22 mouse cellular contexts compared by ENCODE assay signal in genomic region chr17:81843793-81844192, GRCm38 (mm10).
DNase-seq lines count a peak whose midpoint lies in the region; ATAC-seq and TF ChIP-seq lines count a peak whose summit lies in the region.
"Had no signal": no experiment of that assay in that cellular context is flagged by ENCODE, and none has a peak within 500 bp of the region (broad histone marks: within the 10 kb centered on the region; RNA-seq: fewer than 3 reads in every experiment).

No protein-coding gene starts in this region.

- H3K9ac ChIP-seq in heart, embryonic 13.5 days: no peak overlapping the region
- H3K9ac ChIP-seq in heart, postnatal 0 days (replicated peaks; ENCODE audit: low read depth, low read length): no peak overlapping the region
- H3K9ac ChIP-seq: embryonic facial prominence, embryonic 15.5 days; hindbrain, embryonic 15.5 days had no signal

- no peaks in the 10 kb centered on the region for H3K27me3 ChIP-seq in heart, embryonic 13.5 days (replicated peaks)
- no peaks in the 10 kb centered on the region for H3K27me3 ChIP-seq in heart, postnatal 0 days (ENCODE audit: control insufficient read depth, insufficient read depth, low read length)
- H3K27me3 ChIP-seq: embryonic facial prominence, embryonic 15.5 days; hindbrain, embryonic 15.5 days; Patski had no signal

- intact Hi-C loops in heart, postnatal 25 days (cut with DNase I): no loop called here

- ATAC-seq in heart, embryonic 13.5 days (ENCODE audit: extremely low read depth, insufficient number of reproducible peaks, low FRiP score, low TSS enrichment): no peak; the same call in 1 of the 2 replicates
- peak; percentile 63; the same call in 1 of the 2 replicates for ATAC-seq in heart, postnatal 0 days (ENCODE audit: insufficient read depth, low read depth)
- ATAC-seq: activated CD4-positive, CD25-positive, alpha-beta regulatory T cell, adult 4 months; forebrain, embryonic 14.5 days; intestine, embryonic 16.5 days; Patski had no signal

- peaks cover 13% of the 10 kb centered on the region for H3K4me1 ChIP-seq in heart, embryonic 13.5 days
- H3K4me1 ChIP-seq in heart, postnatal 0 days (ENCODE audit: control insufficient read depth, insufficient read depth): peaks cover 6% of the 10 kb centered on the region
- H3K4me1 ChIP-seq: embryonic facial prominence, embryonic 15.5 days; hindbrain, embryonic 15.5 days had no signal

- no peaks in the 10 kb centered on the region for H3K36me3 ChIP-seq in heart, embryonic 13.5 days
- no peaks in the 10 kb centered on the region for H3K36me3 ChIP-seq in heart, postnatal 0 days (replicated peaks; ENCODE audit: control insufficient read depth, insufficient read depth, low read length)
- H3K36me3 ChIP-seq: embryonic facial prominence, embryonic 15.5 days; forebrain, embryonic 10.5 days; hindbrain, embryonic 15.5 days had no signal

- TF ChIP-seq EP300 in heart, postnatal 0 days (IDR thresholded peaks at IDR 0.05; ENCODE audit: low read depth): peak; percentile 39; the same call in 1 of the 2 replicates

- peak overlapping the region; percentile 77 for H3K27ac ChIP-seq in heart, embryonic 13.5 days (replicated peaks)
- peak overlapping the region; percentile 65; the same call in 1 of the 2 replicates for H3K27ac ChIP-seq in heart, postnatal 0 days (ENCODE audit: low read depth)
- H3K27ac ChIP-seq: embryonic facial prominence, embryonic 15.5 days; forebrain, embryonic 10.5 days; gastrocnemius, adult 2 months; hindbrain, embryonic 15.5 days had no signal

- 15% methylated on average over 3 of the region's 3 CpGs for WGBS in heart, embryonic 13.5 days
- WGBS in heart, postnatal 0 days: 17% methylated on average over 3 of the region's 3 CpGs

- TF ChIP-seq CTCF in heart, postnatal 0 days (IDR thresholded peaks at IDR 0.05; ENCODE audit: low read depth): no peak

- DNase-seq in heart, adult 18-20 months: peak; percentile 46 to 68
- no peak for DNase-seq in heart, postnatal 25 days (ENCODE audit: low spot score)
- DNase-seq in brain, adult 2 months (ENCODE audit: low read depth, low spot score): peak; percentile 21
- peak; percentile 80 for DNase-seq in heart, postnatal 0 days (ENCODE audit: low spot score)
- no peak for DNase-seq in left cerebral cortex, adult 9 months (ENCODE audit: low spot score in 2 of 2)
- DNase-seq in layer of hippocampus, adult 9-11 months: no peak
- DNase-seq: adrenal gland, postnatal 14 days; cerebellum, adult 18-20 months; cerebellum, adult 9-11 months; embryo, embryonic 11 days; gastrocnemius, adult 2 months; gastrocnemius, postnatal 25 days; kidney, adult 2 months had no signal

- H3K4me3 ChIP-seq in heart, embryonic 13.5 days: no peak overlapping the region
- no peak overlapping the region for H3K4me3 ChIP-seq in heart, postnatal 0 days (ENCODE audit: low read depth, low read length)
- H3K4me3 ChIP-seq: embryonic facial prominence, embryonic 15.5 days; erythroblast, embryonic 14.5 days; forebrain, embryonic 10.5 days; gastrocnemius, adult 2 months; hindbrain, embryonic 15.5 days had no signal

- peak overlapping the region; percentile 43 for H3K4me2 ChIP-seq in heart, embryonic 13.5 days
- peak overlapping the region; percentile 31 for H3K4me2 ChIP-seq in heart, postnatal 0 days (ENCODE audit: low read depth, low read length)
- H3K4me2 ChIP-seq: embryonic facial prominence, embryonic 15.5 days; hindbrain, embryonic 15.5 days had no signal

- no peaks in the 10 kb centered on the region for H3K9me3 ChIP-seq in heart, embryonic 13.5 days
- H3K9me3 ChIP-seq in heart, postnatal 0 days (replicated peaks; ENCODE audit: control insufficient read depth, low read length): no peaks in the 10 kb centered on the region
- H3K9me3 ChIP-seq: embryonic facial prominence, embryonic 15.5 days; forebrain, embryonic 10.5 days; hindbrain, embryonic 15.5 days had no signal

Comparison
In these comparisons a context has a peak if more than half of its experiments do, and no peak if none do; other contexts are left out.
1. DNase-seq: peak in heart, adult 18-20 months (2 of 2), brain, adult 2 months (single experiment) and heart, postnatal 0 days (single experiment); none in heart, postnatal 25 days (single experiment), left cerebral cortex, adult 9 months (0 of 2) and layer of hippocampus, adult 9-11 months (single experiment).